Mouse (Mus musculus): ENCODE data around the gene A630076J17Rik. TPM values are rescaled to one million over a fixed set of nuclear protein-coding genes. Genes with fewer than 3 reads are reported as not detected.

A630076J17Rik gene
- total and polyA plus RNA-seq, 3 experiments, result not detected

- dilution Hi-C loops (cut with MboI; ENCODE audit: extremely low pct_ligation_motif_present, extremely low pct_unique_long_range_greater_than_20kb, low sequenced_read_pairs), result no loop called here
- peak in 1 of 2 experiments; percentile 59; a peak in 2 of 4 replicates for TF ChIP-seq CTCF (conservative IDR thresholded peaks at IDR 0.05 in 1 of 2, IDR thresholded peaks at IDR 0.05 in 1 of 2; ENCODE audit: low read depth in 2 of 2, low read length in 2 of 2)
- TF ChIP-seq RAD21 (IDR thresholded peaks at IDR 0.05; ENCODE audit: low read depth, low read length), result peak; percentile 18
- no peak for TF ChIP-seq RCOR1 (conservative IDR thresholded peaks at IDR 0.05; ENCODE audit: low read depth, low read length)
- TF ChIP-seq CHD2 (IDR thresholded peaks at IDR 0.05; ENCODE audit: low read length), result no peak
- TF ChIP-seq MAX (IDR thresholded peaks at IDR 0.05; ENCODE audit: low read length), result no peak
- TF ChIP-seq SMC3 (IDR thresholded peaks at IDR 0.05; ENCODE audit: low read depth, low read length), result peak; percentile 52
- no peak for TF ChIP-seq ZKSCAN1 (IDR thresholded peaks at IDR 0.05; ENCODE audit: borderline replicate concordance, low read depth, low read length)
- no peak for TF ChIP-seq UBTF (IDR thresholded peaks at IDR 0.05; ENCODE audit: low read depth, low read length)
Observed at GRCm38 (mm10) chr3:107275996-107276395, 45.6 kb downstream of the A630076J17Rik start.

GRCm38 (mm10) chr3:107276626-107277025, 46.2 kb downstream of the A630076J17Rik start:
- H3K36me3 ChIP-seq (replicated peaks in 1 of 2; ENCODE audit: control insufficient read depth in 1 of 2, insufficient read depth in 1 of 2, low read length in 1 of 2), result peaks cover 0 to 6% of the 10 kb centered on the region in 2 experiments
- no peak overlapping the region for H3K27ac ChIP-seq (ENCODE audit: insufficient read depth, low read depth)
- H3K9me3 ChIP-seq (replicated peaks; ENCODE audit: low read length), result no peaks in the 10 kb centered on the region
- H3K9ac ChIP-seq (ENCODE audit: insufficient read depth, low read depth), result no peak overlapping the region
- dilution Hi-C loops (cut with MboI; ENCODE audit: extremely low pct_ligation_motif_present, extremely low pct_unique_long_range_greater_than_20kb, low sequenced_read_pairs), result no loop called here
- no peak for DNase-seq (ENCODE audit: extremely low read depth)
- in situ Hi-C loops (cut with MboI; ENCODE audit: low pct_ligation_motif_present, low pct_unique_long_range_greater_than_20kb, low sequenced_read_pairs), result no loop called here
- no peak overlapping the region for H3K4me3 ChIP-seq (replicated peaks in 1 of 3; ENCODE audit: low read depth in 2 of 3, low read length in 2 of 3, poor library complexity in 1 of 3)
- H3K27me3 ChIP-seq (replicated peaks), result no peaks in the 10 kb centered on the region
- H3K79me2 ChIP-seq (replicated peaks; ENCODE audit: control insufficient read depth, extremely low read depth, insufficient read depth, poor library complexity, severe bottlenecking), result peaks cover 9% of the 10 kb centered on the region
- peaks cover 0 to 14% of the 10 kb centered on the region in 2 experiments; a peak in 3 of 4 replicates for H3K4me1 ChIP-seq (ENCODE audit: control insufficient read depth in 1 of 2, insufficient read depth in 2 of 2)
- no peak overlapping the region for H3K4me2 ChIP-seq (ENCODE audit: insufficient read depth, low read depth, poor library complexity, severe bottlenecking)
- TF ChIP-seq SIN3A (IDR thresholded peaks at IDR 0.05; ENCODE audit: low read length) (no peak), EP300 (IDR thresholded peaks at IDR 0.05; ENCODE audit: low read length) (no peak), JUN (IDR thresholded peaks at IDR 0.05; ENCODE audit: insufficient read depth, low read depth, low read length) (no peak), ZKSCAN1 (IDR thresholded peaks at IDR 0.05; ENCODE audit: borderline replicate concordance, low read depth, low read length) (no peak), BHLHE40 (IDR thresholded peaks at IDR 0.05; ENCODE audit: low read depth, low read length) (no peak), NELFE (IDR thresholded peaks at IDR 0.05; ENCODE audit: low read depth, low read length) (no peak)

More at GRCm38 (mm10) chr3:107275996-107276395, 45.6 kb downstream of the A630076J17Rik start:
- DNase-seq (ENCODE audit: extremely low read depth), result no peak
- Histone ChIP-seq H3K4me2 (ENCODE audit: insufficient read depth, low read depth, poor library complexity, severe bottlenecking) (no peak overlapping the region), H3K9me3 (replicated peaks; ENCODE audit: low read length) (no peaks in the 10 kb centered on the region), H3K27ac (ENCODE audit: insufficient read depth, low read depth) (no peak overlapping the region), H3K27me3 (replicated peaks) (no peaks in the 10 kb centered on the region), H3K36me3 (replicated peaks in 1 of 2; ENCODE audit: control insufficient read depth in 1 of 2, insufficient read depth in 1 of 2, low read length in 1 of 2) (no peaks in the 10 kb centered on the region), H3K4me3 (replicated peaks in 1 of 3; ENCODE audit: low read depth in 2 of 3, low read length in 2 of 3, poor library complexity in 1 of 3) (no peak overlapping the region), H3K4me1 (ENCODE audit: control insufficient read depth in 1 of 2, insufficient read depth in 2 of 2) (peaks cover 0 to 14% of the 10 kb centered on the region in 2 experiments; a peak in 3 of 4 replicates), H3K79me2 (replicated peaks; ENCODE audit: control insufficient read depth, extremely low read depth, insufficient read depth, poor library complexity, severe bottlenecking) (peaks cover 7% of the 10 kb centered on the region), H3K9ac (ENCODE audit: insufficient read depth, low read depth) (no peak overlapping the region)
- in situ Hi-C loops (cut with MboI; ENCODE audit: low pct_ligation_motif_present, low pct_unique_long_range_greater_than_20kb, low sequenced_read_pairs), result no loop called here
